Mouse (Mus musculus) kidney, embryonic 16.5 days (tissue): ENCODE measurements around the gene Prdm10. TPM values are rescaled to one million over a fixed set of nuclear protein-coding genes. Genes with fewer than 3 reads are reported as not detected.

Experiments
- ATAC-seq: fragments of 200-750 bp; cut with Nextera tagmentation; 2 replicates; pipeline ENCODE4 v1.8.0; 2017; ENCODE audit warnings: moderate TSS enrichment; ENCODE audit not compliant: low FRiP score, low TSS enrichment
- H3K27ac ChIP-seq: fragments of 300-500 bp; sonication (generic); 2 replicates; pipeline ENCODE4 v1.5.1; 2014; ENCODE audit warnings: low read length
- H3K27me3 ChIP-seq: fragments of 300-500 bp; sonication (generic); 2 replicates; pipeline ENCODE4 v1.6.1; 2014; ENCODE audit warnings: low read length, control low read depth, mixed read lengths; ENCODE audit not compliant: insufficient read depth
- H3K36me3 ChIP-seq: fragments of 300-500 bp; sonication (generic); 2 replicates; pipeline ENCODE4 v1.6.1; 2014; ENCODE audit warnings: low read length, control low read depth, mixed read lengths; ENCODE audit not compliant: insufficient read depth
- H3K4me1 ChIP-seq: fragments of 300-500 bp; sonication (generic); 2 replicates; pipeline ENCODE4 v1.6.1; 2014; ENCODE audit warnings: low read length, control low read depth, mixed read lengths; ENCODE audit not compliant: insufficient read depth
- H3K4me2 ChIP-seq: fragments of 300-500 bp; sonication (generic); replicated peaks from 2 replicates; pipeline ENCODE4 v1.6.1; 2014; ENCODE audit warnings: low read depth, low read length
- H3K4me3 ChIP-seq: fragments of 300-500 bp; sonication (generic); 2 replicates; pipeline ENCODE4 v1.5.1; 2014; ENCODE audit warnings: mild to moderate bottlenecking, low read length
- H3K9ac ChIP-seq: fragments of 300-500 bp; sonication (generic); replicated peaks from 2 replicates; pipeline ENCODE4 v1.6.1; 2014; ENCODE audit warnings: low read length
- H3K9me3 ChIP-seq: fragments of 300-500 bp; sonication (generic); 2 replicates; pipeline ENCODE4 v1.6.1; 2016; ENCODE audit warnings: low read length, control low read depth
- WGBS: fragments of 180-500 bp; shearing (Covaris S2); extraction: QIAGEN DNeasy Blood & Tissue Kit; methylation state at CpG from one replicate; pipeline ENCODE4 v1.1.7; 2014; 5-methylcytosine and 5-hydroxymethylcytosine counted together
- polyA plus RNA-seq: library from polyadenylated mRNA; unstranded; fragments of >200 nt; fragmentation: Nextera tagmentation; extraction: Ambion mirVana; gene quantifications from 2 replicates; pipeline ENCODE4 v1.2.1, GENCODE M21; 2015

Prdm10 gene
- polyA plus RNA-seq, 1 experiment from 2014 or later: 5.4 TPM

- no peak overlapping the region for H3K4me2 ChIP-seq
- no peak overlapping the region for H3K4me3 ChIP-seq
- no peaks in the 10 kb centered on the region for H3K9me3 ChIP-seq
- no peaks in the 10 kb centered on the region for H3K27me3 ChIP-seq
- H3K9ac ChIP-seq: no peak overlapping the region
- no peaks in the 10 kb centered on the region for H3K36me3 ChIP-seq
- no peak for ATAC-seq
- WGBS: 58% methylated on average over 6 of the region's 6 CpGs
- no peak overlapping the region for H3K27ac ChIP-seq
- no peaks in the 10 kb centered on the region for H3K4me1 ChIP-seq
Observed at GRCm38 (mm10) chr9:31298751-31299150, 18.4 kb downstream of the Prdm10 start.

DNA sequence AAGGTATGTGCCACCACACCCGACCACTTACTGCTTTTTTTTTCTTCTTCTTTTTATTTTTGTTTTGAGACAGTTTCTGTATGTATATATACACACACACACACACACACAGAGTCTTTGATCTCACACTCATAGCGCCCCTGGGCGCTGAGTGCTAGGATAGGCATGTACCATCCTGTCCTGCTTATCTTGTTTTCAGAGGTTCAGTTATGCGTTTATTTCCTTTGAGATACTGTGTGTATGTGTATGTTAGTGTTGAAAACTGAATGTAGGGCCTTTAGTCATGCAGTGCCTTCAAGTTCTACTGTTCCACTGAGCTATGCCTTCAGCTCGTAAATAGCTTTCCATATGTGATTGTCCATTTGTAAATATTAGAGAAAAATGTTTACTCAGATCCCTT lies 20.2 kb downstream of the Prdm10 start:
- no peak overlapping the region for H3K9ac ChIP-seq
- H3K4me3 ChIP-seq: no peak overlapping the region
- no peaks in the 10 kb centered on the region for H3K27me3 ChIP-seq
- no peaks in the 10 kb centered on the region for H3K9me3 ChIP-seq
- no peaks in the 10 kb centered on the region for H3K4me1 ChIP-seq
- no peak overlapping the region for H3K27ac ChIP-seq
- WGBS: 87% methylated on average over 5 of the region's 5 CpGs
- no peak for ATAC-seq
- H3K4me2 ChIP-seq: no peak overlapping the region
- no peaks in the 10 kb centered on the region for H3K36me3 ChIP-seq

DNA sequence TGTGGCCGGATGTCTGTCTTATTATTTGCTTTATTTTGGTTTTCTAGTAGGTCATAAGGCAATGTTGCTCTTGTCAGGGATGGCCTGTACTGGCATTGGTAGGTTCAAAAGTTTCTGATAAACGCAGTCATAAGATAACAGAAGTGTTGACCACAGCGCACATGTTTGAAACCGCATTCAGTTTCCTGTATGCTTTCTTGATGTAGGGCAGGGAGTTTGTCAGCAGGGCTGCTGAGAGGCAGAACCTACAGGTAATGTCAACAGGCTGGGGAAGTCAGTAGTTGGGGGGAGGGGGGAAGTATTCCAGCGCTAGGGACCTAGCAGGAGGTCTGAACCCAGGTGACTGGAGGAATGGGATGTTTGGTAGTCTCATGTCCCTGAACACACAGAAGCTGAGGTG lies 20.8 kb downstream of the Prdm10 start:
- Histone ChIP-seq H3K36me3 (no peaks in the 10 kb centered on the region), H3K9me3 (no peaks in the 10 kb centered on the region), H3K4me3 (no peak overlapping the region), H3K9ac (no peak overlapping the region), H3K27ac (no peak overlapping the region), H3K4me2 (no peak overlapping the region), H3K27me3 (no peaks in the 10 kb centered on the region), H3K4me1 (no peaks in the 10 kb centered on the region)
- 82% methylated on average over 5 of the region's 5 CpGs for WGBS
- no peak for ATAC-seq

DNA sequence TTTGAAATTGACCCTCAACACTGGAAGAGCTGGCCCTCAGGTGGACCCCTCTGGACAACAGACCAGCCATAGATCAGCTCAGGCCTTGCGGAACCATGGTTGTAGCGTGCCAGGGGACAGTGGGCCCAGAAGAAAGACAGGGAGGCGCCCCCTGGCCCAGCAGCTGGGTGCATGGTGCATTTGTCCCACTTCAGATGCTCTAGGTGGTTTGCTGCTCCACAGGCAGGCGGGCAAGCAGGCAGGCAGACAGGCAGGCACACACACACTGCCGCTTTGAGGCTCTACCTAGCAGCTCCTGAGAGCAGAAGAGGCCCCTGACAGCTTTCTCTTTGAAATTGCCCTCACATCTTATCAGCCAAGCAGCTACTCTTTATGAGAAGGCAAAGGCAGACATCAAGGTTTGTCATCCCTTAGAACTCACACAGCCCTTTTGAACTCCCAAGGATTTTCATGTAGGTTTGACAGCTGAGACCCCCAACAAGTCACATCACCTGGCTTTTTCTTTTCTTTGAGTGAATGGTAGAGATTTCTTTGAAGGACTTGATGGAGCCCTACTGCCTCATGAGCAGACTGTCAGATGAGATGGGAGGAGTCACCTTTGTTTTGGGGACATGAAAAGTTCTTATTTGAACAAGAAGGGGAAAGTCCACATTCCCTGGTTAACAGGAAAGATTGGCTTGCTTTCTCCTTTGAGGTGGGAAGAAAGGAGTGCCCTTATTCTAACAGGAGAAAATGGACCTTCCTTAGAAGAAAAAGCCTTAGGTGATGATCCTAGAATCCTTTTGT lies 21.4 kb downstream of the Prdm10 start:
- no peak overlapping the region for H3K27ac ChIP-seq
- no peak overlapping the region for H3K4me2 ChIP-seq
- no peaks in the 10 kb centered on the region for H3K4me1 ChIP-seq
- no peaks in the 10 kb centered on the region for H3K9me3 ChIP-seq
- no peak overlapping the region for H3K4me3 ChIP-seq
- WGBS: 67% methylated on average over 5 of the region's 5 CpGs
- no peaks in the 10 kb centered on the region for H3K36me3 ChIP-seq
- ATAC-seq: no peak
- H3K27me3 ChIP-seq: no peaks in the 10 kb centered on the region
- no peak overlapping the region for H3K9ac ChIP-seq

DNA sequence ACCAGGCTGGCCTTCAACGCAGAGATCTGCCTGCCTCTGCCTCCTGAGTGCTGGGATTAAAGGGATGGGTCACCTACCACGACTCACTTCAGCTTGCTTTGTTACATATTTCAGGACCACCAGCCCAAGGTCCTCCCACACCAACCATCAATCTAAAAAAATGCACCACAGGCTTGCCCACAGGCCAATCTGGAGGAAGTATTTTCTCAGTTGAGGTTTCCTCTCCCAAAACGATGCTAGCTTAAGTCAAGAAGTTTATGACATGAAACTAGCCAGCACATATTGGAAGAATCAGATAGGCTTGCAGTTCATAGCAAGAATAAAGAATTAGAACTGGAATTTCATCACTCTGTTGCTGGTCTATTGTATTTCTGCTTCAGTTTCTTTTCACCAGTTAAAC lies 24.0 kb downstream of the Prdm10 start:
- WGBS: 77% methylated on average over 3 of the region's 3 CpGs
- Histone ChIP-seq H3K36me3 (no peaks in the 10 kb centered on the region), H3K9ac (no peak overlapping the region), H3K27ac (no peak overlapping the region), H3K27me3 (no peaks in the 10 kb centered on the region), H3K4me2 (no peak overlapping the region), H3K9me3 (no peaks in the 10 kb centered on the region), H3K4me3 (no peak overlapping the region), H3K4me1 (no peaks in the 10 kb centered on the region)
- no peak for ATAC-seq

GRCm38 (mm10) chr9:31305117-31305516 lies 24.8 kb downstream of the Prdm10 start:
- WGBS: 90% methylated on average over 5 of the region's 5 CpGs
- no peak for ATAC-seq
- H3K9ac ChIP-seq: no peak overlapping the region
- no peaks in the 10 kb centered on the region for H3K4me1 ChIP-seq
- H3K27ac ChIP-seq: no peak overlapping the region
- H3K36me3 ChIP-seq: no peaks in the 10 kb centered on the region
- no peaks in the 10 kb centered on the region for H3K27me3 ChIP-seq
- no peaks in the 10 kb centered on the region for H3K9me3 ChIP-seq
- no peak overlapping the region for H3K4me3 ChIP-seq
- H3K4me2 ChIP-seq: no peak overlapping the region

GRCm38 (mm10) chr9:31305807-31306206 lies 25.5 kb downstream of the Prdm10 start:
- no peak overlapping the region for H3K4me3 ChIP-seq
- ATAC-seq: no peak
- 92% methylated on average over 3 of the region's 3 CpGs for WGBS
- no peaks in the 10 kb centered on the region for H3K36me3 ChIP-seq
- no peak overlapping the region for H3K27ac ChIP-seq
- no peaks in the 10 kb centered on the region for H3K9me3 ChIP-seq
- no peaks in the 10 kb centered on the region for H3K4me1 ChIP-seq
- H3K9ac ChIP-seq: no peak overlapping the region
- no peaks in the 10 kb centered on the region for H3K27me3 ChIP-seq
- H3K4me2 ChIP-seq: no peak overlapping the region

DNA sequence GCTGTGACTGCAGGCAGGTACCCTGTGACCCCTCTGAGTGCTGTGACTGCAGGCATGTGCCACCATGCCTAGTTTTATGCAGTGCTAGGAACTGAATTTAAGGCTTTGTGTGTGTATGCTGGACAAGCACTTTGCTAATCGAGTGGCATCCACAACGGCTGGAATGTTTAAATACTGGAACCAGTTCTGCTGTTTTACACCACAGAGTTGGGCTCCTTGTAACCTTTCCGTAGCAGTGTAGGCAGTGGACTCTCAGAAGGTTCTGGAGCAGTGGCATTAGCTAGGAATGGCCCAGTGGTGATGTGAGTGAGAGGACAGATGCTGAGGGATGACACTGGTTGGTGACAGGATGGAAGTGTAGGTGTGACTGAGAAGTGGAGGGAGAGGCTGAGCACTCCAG lies 26.9 kb downstream of the Prdm10 start:
- H3K4me3 ChIP-seq: no peak overlapping the region
- no peak overlapping the region for H3K9ac ChIP-seq
- no peaks in the 10 kb centered on the region for H3K4me1 ChIP-seq
- no peaks in the 10 kb centered on the region for H3K27me3 ChIP-seq
- H3K4me2 ChIP-seq: no peak overlapping the region
- no peaks in the 10 kb centered on the region for H3K36me3 ChIP-seq
- no peaks in the 10 kb centered on the region for H3K9me3 ChIP-seq
- ATAC-seq: no peak
- WGBS: 86% methylated on average over 3 of the region's 3 CpGs
- H3K27ac ChIP-seq: no peak overlapping the region

DNA sequence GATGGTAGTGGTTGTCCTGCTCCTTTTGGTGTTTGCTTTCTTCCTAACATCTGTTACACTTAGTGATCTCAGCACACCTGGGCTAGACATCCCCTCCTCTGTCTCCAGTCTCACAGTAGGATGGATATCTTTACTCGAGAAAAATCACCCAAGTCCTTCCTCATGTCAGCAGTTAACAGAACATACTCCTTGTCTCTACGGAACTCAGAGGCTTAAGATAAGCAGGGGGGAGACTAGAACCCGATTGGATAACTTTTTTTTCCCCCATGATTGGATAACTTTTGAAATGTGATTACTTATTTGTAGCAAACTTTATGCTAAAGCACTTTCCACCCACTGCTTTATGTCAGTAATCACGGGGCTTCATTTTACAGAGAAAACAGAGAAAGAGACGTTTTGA lies 28.7 kb downstream of the Prdm10 start:
- no peak for ATAC-seq
- no peak overlapping the region for H3K4me2 ChIP-seq

GRCm38 (mm10) chr9:31310662-31311061 lies 30.3 kb downstream of the Prdm10 start:
- no peaks in the 10 kb centered on the region for H3K36me3 ChIP-seq
- H3K9me3 ChIP-seq: no peaks in the 10 kb centered on the region
- 0 out of 2 replicates have a peak, but pooled peaks cover 2% of the 10 kb centered on the region for H3K4me1 ChIP-seq
- no peak overlapping the region for H3K27ac ChIP-seq
- no peak overlapping the region for H3K4me3 ChIP-seq
- H3K9ac ChIP-seq: no peak overlapping the region
- no peak for ATAC-seq
- WGBS: 89% methylated on average over 4 of the region's 4 CpGs
- H3K4me2 ChIP-seq: no peak overlapping the region
- H3K27me3 ChIP-seq: no peaks in the 10 kb centered on the region

More for the DNA sequence above, 28.7 kb downstream of the Prdm10 start:
- Histone ChIP-seq H3K36me3 (no peaks in the 10 kb centered on the region), H3K9ac (no peak overlapping the region), H3K9me3 (no peaks in the 10 kb centered on the region), H3K4me1 (no peaks in the 10 kb centered on the region), H3K27me3 (no peaks in the 10 kb centered on the region), H3K4me3 (no peak overlapping the region), H3K27ac (no peak overlapping the region)
- WGBS: 68% methylated on average over 5 of the region's 5 CpGs
